Mouse (Mus musculus) neutrophil, adult 5-6 weeks (primary cell): ENCODE results near the gene Pum3. TPM values are rescaled to one million over a fixed set of nuclear protein-coding genes. Genes with fewer than 3 reads are reported as not detected.

ENCODE experiments used
- total RNA-seq: library from RNA; stranded (forward); fragments of 200-1000 nt; gene quantifications from 2 replicates; pipeline ENCODE4 v1.2.3, GENCODE M21; 2017

Pum3 gene
- total RNA-seq, 1 experiment from 2014 or later: 69.7 TPM

Other genes starting within 250 kb of the Pum3 start
- gene Vldlr, start 213.3 kb downstream of the Pum3 start, total RNA-seq: 0.47 TPM in 1 of 2 replicates, not detected in the other
- not detected in 2 replicates for gene Kcnv2, start 107.2 kb downstream of the Pum3 start, total RNA-seq